In the genomic region with DNA sequence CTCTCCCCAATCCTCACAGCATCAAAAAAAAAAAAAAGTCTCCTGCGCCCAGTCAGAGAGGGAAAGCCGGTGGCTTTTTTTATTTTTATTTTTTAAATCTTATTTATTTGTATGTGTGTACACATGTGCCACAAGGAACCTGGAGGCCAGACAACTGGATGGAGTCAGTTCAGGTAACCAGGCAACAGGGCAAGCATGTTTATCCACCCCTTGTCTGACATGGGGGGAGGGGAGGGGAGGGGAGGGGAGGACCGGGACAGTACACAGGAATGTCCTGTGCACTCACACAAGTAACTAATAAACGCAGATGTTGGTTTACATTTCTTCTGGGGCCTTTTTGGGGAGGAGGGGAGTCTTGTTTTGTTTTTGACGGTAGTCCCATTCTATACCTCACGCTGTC, we compare ENCODE assay signal across 24 mouse cellular contexts. TPM values are rescaled to one million over a fixed set of nuclear protein-coding genes. Genes with fewer than 3 reads are reported as not detected.
"Had no signal": no experiment of that assay in that cellular context is flagged by ENCODE, and none has a peak within 500 bp of the region (broad histone marks: within the 10 kb centered on the region; RNA-seq: fewer than 3 reads in every experiment).

No protein-coding gene starts in this region.

- H3K9me3 ChIP-seq: kidney, embryonic 15.5 days; liver, embryonic 13.5 days; lung, embryonic 15.5 days; megakaryocyte, embryonic 14.5 days; midbrain, embryonic 15.5 days; neural tube, embryonic 12.5 days; neural tube, embryonic 15.5 days; stomach, embryonic 15.5 days had no signal

- H3K4me3 ChIP-seq: kidney, embryonic 15.5 days; left cerebral cortex, adult 2 months; liver, embryonic 13.5 days; lung, embryonic 15.5 days; megakaryocyte, embryonic 14.5 days; midbrain, embryonic 15.5 days; neural tube, embryonic 12.5 days; neural tube, embryonic 15.5 days; stomach, embryonic 15.5 days had no signal

- H3K4me1 ChIP-seq: midbrain, embryonic 15.5 days; stomach, embryonic 15.5 days had no signal

- H3K27ac ChIP-seq: kidney, embryonic 15.5 days; left cerebral cortex, adult 2 months; liver, embryonic 13.5 days; lung, embryonic 15.5 days; midbrain, embryonic 15.5 days; neural tube, embryonic 12.5 days; neural tube, embryonic 15.5 days; stomach, embryonic 15.5 days had no signal

- H3K27me3 ChIP-seq: kidney, embryonic 15.5 days; liver, embryonic 13.5 days; lung, embryonic 15.5 days; megakaryocyte, embryonic 14.5 days; midbrain, embryonic 15.5 days; neural tube, embryonic 12.5 days; neural tube, embryonic 15.5 days; stomach, embryonic 15.5 days had no signal

- ATAC-seq: midbrain, embryonic 15.5 days had no signal

- DNase-seq: kidney, postnatal 10 days; layer of hippocampus, postnatal 36 days; liver, embryonic 13.5 days; retina, postnatal 1 day; right cerebral cortex, postnatal 25 days; spleen, adult 18-20 months; thymus, postnatal 25 days had no signal

- H3K9ac ChIP-seq: kidney, embryonic 15.5 days; liver, embryonic 13.5 days; lung, embryonic 15.5 days; midbrain, embryonic 15.5 days; neural tube, embryonic 12.5 days; neural tube, embryonic 15.5 days; stomach, embryonic 15.5 days had no signal

- H3K4me2 ChIP-seq: kidney, embryonic 15.5 days; liver, embryonic 13.5 days; lung, embryonic 15.5 days; midbrain, embryonic 11.5 days; midbrain, embryonic 15.5 days; neural tube, embryonic 12.5 days; neural tube, embryonic 15.5 days; stomach, embryonic 15.5 days had no signal

RNA-seq across cellular contexts. Expression of gene 1700018B08Rik, which starts 19.6 kb away (rescaled TPM):
- total RNA-seq: layer of hippocampus, adult 8-10 months; layer of hippocampus, postnatal 10 days; layer of hippocampus, postnatal 36 days; left cerebral cortex, adult 2 months; left cerebral cortex, postnatal 10 days; left cerebral cortex, postnatal 36 days had no signal
- polyA plus RNA-seq: kidney, embryonic 15.5 days; limb, embryonic 11.5 days; limb, embryonic 14.5 days; liver, embryonic 13.5 days; liver, embryonic 16.5 days; lung, embryonic 15.5 days; midbrain, embryonic 11.5 days; midbrain, embryonic 15.5 days; neural tube, embryonic 12.5 days; neural tube, embryonic 15.5 days; stomach, embryonic 15.5 days; thymus, postnatal 0 days had no signal
